Mouse (Mus musculus): ENCODE measurements around the gene Il1rap.

- no peak for TF ChIP-seq GATA1 (IDR thresholded peaks at IDR 0.05; ENCODE audit: low read length)
- no peak for TF ChIP-seq TAL1 (IDR thresholded peaks at IDR 0.05; ENCODE audit: low read length)
Observed at GRCm38 (mm10) chr16:26585806-26586205, 4.3 kb downstream of the Il1rap start.
